Mouse (Mus musculus) liver, postnatal 0 days (tissue): ENCODE results near the gene Fgf3. TPM values are rescaled to one million over a fixed set of nuclear protein-coding genes. Genes with fewer than 3 reads are reported as not detected.

Source experiments
- ATAC-seq: fragments of 200-750 bp; cut with Nextera tagmentation; 2 replicates; pipeline ENCODE4 v1.8.0; 2017; ENCODE audit warnings: mild to moderate bottlenecking, moderate library complexity
- DNase-seq: peaks from one replicate; pipeline ENCODE4 v3.0.0-alpha.2; 2016
- H3K27ac ChIP-seq: fragments of 300-500 bp; sonication (generic); 2 replicates; pipeline ENCODE4 v1.5.1; 2014; ENCODE audit warnings: antibody characterized with exemption, moderate library complexity, mild to moderate bottlenecking, low read depth
- H3K27me3 ChIP-seq: fragments of 300-500 bp; sonication (generic); 2 replicates; pipeline ENCODE4 v1.6.1; 2014; ENCODE audit warnings: low read length, control low read depth, mixed read lengths; ENCODE audit not compliant: insufficient read depth
- H3K36me3 ChIP-seq: fragments of 300-500 bp; sonication (generic); replicated peaks from 2 replicates; pipeline ENCODE4 v1.6.1; 2014; ENCODE audit warnings: mild to moderate bottlenecking, control low read depth, low read length, moderate library complexity, mixed read lengths; ENCODE audit not compliant: insufficient read depth
- H3K4me1 ChIP-seq: fragments of 300-500 bp; sonication (generic); 2 replicates; pipeline ENCODE4 v1.6.1; 2014; ENCODE audit warnings: antibody characterized with exemption, mild to moderate bottlenecking, control low read depth; ENCODE audit not compliant: insufficient read depth
- H3K4me2 ChIP-seq: fragments of 300-500 bp; sonication (generic); 2 replicates; pipeline ENCODE4 v1.6.1; 2014; ENCODE audit warnings: low read depth, mild to moderate bottlenecking, low read length, moderate library complexity, mixed read lengths
- H3K4me3 ChIP-seq: fragments of 300-500 bp; sonication (generic); 2 replicates; pipeline ENCODE4 v1.5.1; 2014; ENCODE audit warnings: low read depth, low read length
- H3K9ac ChIP-seq: fragments of 300-500 bp; sonication (generic); replicated peaks from 2 replicates; pipeline ENCODE4 v1.6.1; 2014; ENCODE audit warnings: mild to moderate bottlenecking, moderate library complexity
- H3K9me3 ChIP-seq: fragments of 300-500 bp; sonication (generic); 2 replicates; pipeline ENCODE4 v1.6.1; 2016; ENCODE audit warnings: mild to moderate bottlenecking, control low read depth, low read length, mixed read lengths
- CTCF ChIP-seq: sonication (generic); IDR thresholded peaks from 2 replicates; pipeline ENCODE4 v1.5.1; 2016; ENCODE audit warnings: antibody characterized with exemption, low read depth
- EP300 ChIP-seq: IDR thresholded peaks from 2 replicates; pipeline ENCODE4 v1.6.1; 2016; ENCODE audit warnings: antibody characterized with exemption, low read depth, mild to moderate bottlenecking
- WGBS: fragments of 180-500 bp; shearing (Covaris S2); extraction: QIAGEN DNeasy Blood & Tissue Kit; methylation state at CpG from one replicate; pipeline ENCODE4 v1.1.7; 2014; ENCODE audit not compliant: insufficient replicate concordance; 5-methylcytosine and 5-hydroxymethylcytosine counted together
- polyA plus RNA-seq: library from polyadenylated mRNA; unstranded; fragments of >200 nt; fragmentation: Nextera tagmentation; extraction: Ambion mirVana; gene quantifications from 2 replicates; pipeline ENCODE4 v1.2.1, GENCODE M21; 2015

The Fgf3 gene
- polyA plus RNA-seq, 1 experiment from 2014 or later, result not detected

DNA sequence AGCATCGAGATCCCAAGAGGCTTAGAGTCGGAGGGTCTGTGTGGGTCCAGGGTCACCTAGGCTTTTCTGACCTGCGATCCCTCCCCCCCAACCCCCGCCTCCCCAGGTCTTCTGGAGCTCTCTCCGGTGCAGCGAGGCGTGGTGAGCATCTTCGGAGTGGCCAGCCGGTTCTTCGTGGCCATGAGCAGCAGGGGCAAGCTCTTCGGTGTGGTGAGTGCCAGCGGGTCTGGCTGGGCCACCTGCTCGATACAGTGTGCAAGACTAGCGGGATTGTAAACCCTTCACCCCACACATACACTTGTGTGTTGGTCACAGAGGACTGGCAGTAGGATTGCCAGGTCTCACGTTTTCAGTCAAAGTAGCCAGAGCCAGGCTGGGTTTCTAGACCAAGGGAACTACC is 24.2 kb downstream of the Fgf3 start:
- Histone ChIP-seq H3K4me2 (no peak overlapping the region), H3K9me3 (no peaks in the 10 kb centered on the region), H3K27me3 (peaks cover 73% of the 10 kb centered on the region), H3K36me3 (no peaks in the 10 kb centered on the region), H3K4me3 (no peak overlapping the region), H3K27ac (no peak overlapping the region), H3K4me1 (no peaks in the 10 kb centered on the region), H3K9ac (no peak overlapping the region)
- WGBS, result 4% methylated on average over 15 of the region's 15 CpGs
- no peak for DNase-seq
- ATAC-seq, result no peak
- TF ChIP-seq EP300 (no peak), CTCF (no peak)

DNA sequence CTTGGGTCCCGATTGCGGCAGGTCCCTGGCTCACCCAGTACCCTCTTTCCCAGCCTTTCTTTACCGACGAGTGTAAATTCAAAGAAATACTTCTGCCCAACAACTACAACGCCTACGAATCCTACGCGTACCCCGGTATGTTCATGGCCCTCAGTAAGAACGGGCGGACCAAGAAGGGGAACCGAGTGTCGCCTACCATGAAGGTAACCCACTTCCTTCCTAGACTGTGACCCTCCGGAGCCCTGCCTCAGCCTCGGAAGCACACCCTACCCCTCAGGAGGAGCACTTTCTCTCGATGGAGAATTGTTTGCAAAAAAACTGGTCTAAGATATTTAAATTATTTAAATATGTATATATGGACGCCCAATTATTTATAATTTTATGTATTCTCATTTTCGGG is 24.8 kb downstream of the Fgf3 start:
- no peak for TF ChIP-seq EP300
- TF ChIP-seq CTCF, result no peak
- no peak overlapping the region for H3K27ac ChIP-seq
- no peak for DNase-seq
- H3K9me3 ChIP-seq, result no peaks in the 10 kb centered on the region
- H3K4me2 ChIP-seq, result no peak overlapping the region
- no peaks in the 10 kb centered on the region for H3K36me3 ChIP-seq
- no peaks in the 10 kb centered on the region for H3K4me1 ChIP-seq
- H3K27me3 ChIP-seq, result peaks cover 76% of the 10 kb centered on the region
- H3K4me3 ChIP-seq, result no peak overlapping the region
- no peak overlapping the region for H3K9ac ChIP-seq
- 2% methylated on average over 18 of the region's 18 CpGs for WGBS
- ATAC-seq, result no peak

DNA sequence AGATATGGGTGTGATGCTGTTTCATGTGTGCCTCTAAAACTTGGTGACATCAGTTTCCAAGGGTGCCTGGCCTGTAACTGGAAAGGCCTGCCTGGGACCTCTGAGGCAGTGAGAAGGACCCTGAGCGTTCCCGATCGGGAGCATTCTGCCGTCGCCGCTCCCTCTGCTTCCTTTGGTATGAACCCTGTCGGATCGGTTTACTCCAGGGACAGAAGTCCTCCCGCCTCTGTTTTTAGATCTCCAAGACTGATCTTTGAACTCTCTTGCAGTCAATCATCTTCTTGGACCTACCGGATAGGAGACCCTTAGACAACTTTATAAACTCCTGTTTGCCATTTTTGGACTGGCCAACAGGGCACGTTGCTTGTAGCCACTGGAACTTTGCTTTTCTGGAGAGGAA is 25.3 kb downstream of the Fgf3 start:
- H3K4me2 ChIP-seq, result no peak overlapping the region
- peaks cover 76% of the 10 kb centered on the region for H3K27me3 ChIP-seq
- 5% methylated on average over 11 of the region's 11 CpGs for whole genome bisulfite sequencing
- no peak overlapping the region for H3K27ac ChIP-seq
- H3K9ac ChIP-seq, result no peak overlapping the region
- DNase-seq (no peak), ATAC-seq (no peak)
- H3K9me3 ChIP-seq, result no peaks in the 10 kb centered on the region
- no peak overlapping the region for H3K4me3 ChIP-seq
- TF ChIP-seq CTCF, result no peak
- no peak for TF ChIP-seq EP300
- H3K4me1 ChIP-seq, result no peaks in the 10 kb centered on the region
- H3K36me3 ChIP-seq, result no peaks in the 10 kb centered on the region

DNA sequence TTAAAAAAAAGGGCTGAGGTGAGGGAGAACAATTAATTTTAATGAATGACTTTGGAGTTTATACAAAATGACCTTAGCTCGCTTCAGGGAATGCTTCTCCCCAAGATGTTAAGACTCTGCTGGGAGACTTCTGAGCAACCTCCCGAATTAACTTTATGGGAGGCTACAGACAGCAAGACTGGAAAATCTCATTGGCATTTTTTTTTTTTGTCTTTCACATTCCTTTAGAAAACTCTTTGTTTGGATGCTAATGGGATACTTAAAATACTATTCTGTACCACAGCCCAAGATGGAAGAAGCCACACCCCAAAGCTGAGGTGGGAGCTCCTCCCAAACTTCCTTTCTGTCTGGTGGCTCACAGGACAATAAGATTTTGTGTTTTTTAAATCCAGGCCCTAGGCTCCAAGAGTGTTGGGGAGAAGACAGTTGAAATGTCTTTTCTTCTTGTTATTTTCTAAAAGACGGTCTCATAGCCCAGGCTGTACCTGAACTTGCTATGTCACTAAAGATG is 26.3 kb downstream of the Fgf3 start:
- ATAC-seq, result no peak
- Histone ChIP-seq H3K27ac (no peak overlapping the region), H3K4me2 (no peak overlapping the region), H3K9ac (no peak overlapping the region), H3K9me3 (no peaks in the 10 kb centered on the region), H3K27me3 (peaks cover 76% of the 10 kb centered on the region), H3K36me3 (no peaks in the 10 kb centered on the region), H3K4me3 (no peak overlapping the region), H3K4me1 (no peaks in the 10 kb centered on the region)
- DNase-seq, result no peak
- TF ChIP-seq EP300, result no peak
- 59% methylated on average over 3 of the region's 3 CpGs for WGBS

DNA sequence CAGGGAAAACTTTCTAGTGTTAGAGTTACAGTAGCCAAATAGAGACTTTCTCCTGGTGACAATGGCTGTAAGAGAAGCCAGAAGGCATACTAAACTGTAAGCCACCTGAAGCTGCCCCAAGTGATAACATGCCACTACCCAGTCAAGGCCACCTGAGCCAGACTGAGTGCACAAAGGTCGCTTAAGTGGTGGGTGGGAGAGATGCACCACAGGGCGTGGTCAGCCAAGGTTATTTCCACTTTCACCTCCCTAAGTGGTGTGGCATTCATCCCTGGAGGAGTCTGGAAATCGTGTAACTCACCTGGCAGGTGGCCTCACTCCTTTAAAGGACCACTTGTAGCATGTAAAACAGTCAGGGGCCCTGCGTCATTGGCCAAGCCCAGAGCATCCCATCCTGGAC is 29.3 kb downstream of the Fgf3 start:
- 41% methylated on average over 4 of the region's 4 CpGs for WGBS
- peaks cover 48% of the 10 kb centered on the region for H3K27me3 ChIP-seq
- H3K9me3 ChIP-seq, result no peaks in the 10 kb centered on the region

DNA sequence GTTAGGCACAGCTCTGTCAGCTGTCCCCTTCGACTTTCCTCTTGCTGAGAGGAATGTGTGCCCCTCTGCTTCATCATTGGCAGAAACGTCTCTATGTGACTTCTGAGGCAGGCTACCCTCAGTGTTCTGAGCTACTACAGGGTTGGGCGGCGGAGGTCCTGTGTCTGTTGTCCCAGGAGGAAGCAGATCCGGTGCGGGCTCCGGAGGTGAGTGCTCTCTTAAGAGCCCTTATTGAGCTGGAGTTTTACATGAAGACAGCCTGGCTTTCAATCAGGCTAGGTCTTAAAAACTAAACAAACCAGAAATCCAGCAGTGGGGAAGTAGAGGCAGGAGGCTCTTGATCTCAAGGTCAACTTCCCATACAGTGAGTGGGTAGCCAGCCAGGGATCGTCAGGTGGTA is 29.7 kb downstream of the Fgf3 start:
- Histone ChIP-seq H3K27me3 (peaks cover 43% of the 10 kb centered on the region), H3K4me2 (no peak overlapping the region), H3K9ac (no peak overlapping the region), H3K9me3 (no peaks in the 10 kb centered on the region), H3K27ac (no peak overlapping the region), H3K36me3 (no peaks in the 10 kb centered on the region), H3K4me3 (no peak overlapping the region), H3K4me1 (no peaks in the 10 kb centered on the region)
- DNase-seq (no peak), ATAC-seq (no peak)
- TF ChIP-seq EP300 (no peak), CTCF (no peak)
- 79% methylated on average over 8 of the region's 8 CpGs for WGBS

More for the DNA sequence above, 29.3 kb downstream of the Fgf3 start:
- DNase-seq, result no peak
- no peak for ATAC-seq
- Histone ChIP-seq H3K4me1 (no peaks in the 10 kb centered on the region), H3K27ac (no peak overlapping the region), H3K4me3 (no peak overlapping the region), H3K36me3 (no peaks in the 10 kb centered on the region), H3K9ac (no peak overlapping the region), H3K4me2 (no peak overlapping the region)
- TF ChIP-seq CTCF (no peak), EP300 (no peak)

DNA sequence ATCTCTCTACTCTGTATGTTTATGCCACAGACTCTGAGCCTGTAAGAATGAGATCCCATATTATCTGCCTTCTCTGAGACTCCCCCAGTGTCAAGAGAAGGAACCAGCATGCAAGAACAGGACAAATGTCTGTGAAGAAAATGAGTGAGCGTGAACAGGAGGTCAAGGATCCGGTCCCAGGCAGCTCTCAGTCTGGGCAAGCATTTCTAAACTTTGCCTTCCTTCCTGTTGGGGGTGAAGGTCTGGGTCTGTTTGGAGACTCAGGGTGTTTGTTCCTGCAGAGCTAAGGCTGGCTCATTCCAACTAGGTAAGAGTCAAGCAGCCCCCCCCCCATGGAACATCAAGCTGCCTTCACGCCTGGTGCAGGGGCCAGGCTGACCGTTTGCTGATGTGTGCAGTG is 34.5 kb downstream of the Fgf3 start:
- no peak overlapping the region for H3K4me2 ChIP-seq
- 0 out of 2 replicates have a peak, but pooled peaks cover under 1% of the 10 kb centered on the region for H3K27me3 ChIP-seq
- H3K4me3 ChIP-seq, result no peak overlapping the region
- no peaks in the 10 kb centered on the region for H3K36me3 ChIP-seq
- no peak overlapping the region for H3K27ac ChIP-seq
- no peaks in the 10 kb centered on the region for H3K9me3 ChIP-seq
- DNase-seq (no peak), ATAC-seq (no peak)
- no peaks in the 10 kb centered on the region for H3K4me1 ChIP-seq
- 37% methylated on average over 4 of the region's 4 CpGs for WGBS
- H3K9ac ChIP-seq, result no peak overlapping the region
- 0 out of 2 replicates have a peak, but pooled peaks have one; percentile 2 for TF ChIP-seq CTCF
- TF ChIP-seq EP300, result no peak
